Mouse (Mus musculus): ENCODE measurements around the gene Gm3250.
"Not testable (repeated sequence)": the region's sequence is repeated elsewhere in the genome, so short reads cannot be mapped to it uniquely, and the experiment has no call there.

Gene Gm3250

DNA sequence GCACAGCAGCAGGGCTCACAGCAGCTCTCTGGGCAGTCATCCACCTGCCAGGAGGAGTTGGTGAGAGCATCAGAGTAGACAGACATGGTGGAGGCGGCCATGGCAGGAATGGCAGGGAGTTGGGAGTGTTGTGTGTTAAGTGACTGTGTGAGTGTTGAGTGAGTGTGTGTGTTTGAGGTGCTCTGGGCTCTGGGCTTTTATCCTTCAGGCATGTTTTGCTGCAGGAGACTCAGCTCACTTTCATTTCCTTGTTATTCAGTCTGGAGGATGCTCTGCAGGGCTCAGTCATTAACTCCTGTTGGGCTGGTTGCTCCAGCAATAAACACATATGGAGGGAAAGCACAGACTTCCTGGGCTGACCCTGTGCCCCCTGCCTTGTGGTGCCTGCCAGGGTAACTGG is at the start of gene Gm3250:
Gene Gm3250, minus strand, starts transcription at position 101 of the 400 bp plus-strand sequence.
- DNase-seq (ENCODE audit: low spot score in 2 of 2): not testable (repeated sequence)

DNA sequence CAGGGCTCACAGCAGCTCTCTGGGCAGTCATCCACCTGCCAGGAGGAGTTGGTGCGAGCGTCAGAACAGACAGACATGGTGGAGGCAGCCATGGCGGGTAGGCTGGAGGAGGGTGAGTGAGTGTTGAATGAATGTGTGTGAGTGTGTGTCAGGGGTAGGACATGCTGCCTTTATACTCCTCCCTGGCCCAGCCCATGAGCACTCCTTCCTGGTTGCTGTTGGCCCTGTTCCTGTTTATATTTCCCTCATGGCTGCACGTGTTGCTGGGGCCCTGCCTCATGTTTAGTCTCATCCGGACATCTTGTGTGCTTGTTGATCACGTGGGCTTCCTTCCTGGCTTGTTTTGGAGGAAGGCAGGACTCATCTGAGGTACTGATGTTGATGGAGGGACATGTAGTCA is 44.6 kb upstream of the Gm3250 start, which contains the start of gene Krtap10-4:
Gene Krtap10-4, minus strand, starts transcription at position 145 of the 400 bp plus-strand sequence.
- DNase-seq (ENCODE audit: low spot score in 2 of 2): no peak

DNA sequence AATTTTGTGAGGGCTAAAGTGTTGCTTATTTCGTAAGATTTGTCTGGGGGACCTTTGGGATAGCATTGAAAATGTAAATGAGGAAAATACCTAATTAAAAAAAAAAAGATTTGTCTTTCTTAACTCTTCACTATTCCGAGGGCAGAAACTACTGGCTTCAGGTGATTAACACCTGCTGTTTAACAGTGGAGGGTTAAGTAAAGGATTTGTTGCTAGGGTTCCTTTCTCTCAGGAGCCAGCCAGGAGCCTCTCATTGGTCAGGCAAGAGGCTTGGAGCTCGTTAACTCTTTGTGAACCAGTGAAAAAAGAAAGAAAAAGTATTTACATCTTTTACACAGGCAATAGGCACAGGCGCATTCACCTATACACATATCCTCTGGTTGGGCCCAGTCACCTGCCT is 36.9 kb upstream of the Gm3250 start:
- DNase-seq (ENCODE audit: low spot score in 2 of 2): no peak

DNA sequence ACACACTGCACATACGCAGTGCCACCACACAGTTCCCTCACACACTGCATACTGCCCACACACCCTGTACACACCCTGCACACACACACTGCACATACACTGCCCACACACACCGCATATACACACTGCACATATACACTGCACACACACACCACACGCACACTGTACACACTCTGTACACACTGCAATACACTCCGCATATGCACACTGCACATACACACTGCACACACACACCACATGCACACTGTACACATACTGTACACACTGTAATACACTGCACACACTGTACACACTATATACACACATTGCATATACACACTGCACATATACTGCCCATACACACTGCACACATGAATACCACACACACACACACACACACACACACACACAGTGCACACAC is 36.2 kb upstream of the Gm3250 start:
- no peak for DNase-seq (ENCODE audit: low spot score in 2 of 2)

DNA sequence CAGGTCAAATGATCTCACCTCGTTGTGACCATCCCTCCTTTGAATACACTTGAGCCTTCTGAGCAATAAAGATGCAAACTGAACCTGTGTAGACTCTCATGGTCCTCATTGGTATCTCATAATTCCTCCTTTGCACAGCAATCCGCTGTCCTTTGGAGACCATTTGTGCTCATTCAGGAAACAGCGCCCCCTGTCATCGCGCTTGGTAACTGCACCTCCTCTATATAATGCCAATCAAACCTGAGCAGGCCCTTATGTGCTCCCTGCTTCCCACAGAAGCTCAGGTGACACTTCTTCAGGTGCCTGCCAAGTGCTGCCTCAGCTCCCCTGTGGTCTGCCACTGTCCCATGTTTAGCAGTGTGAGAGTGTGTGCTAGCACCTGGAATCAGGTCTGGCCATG is 33.2 kb upstream of the Gm3250 start:
- no peak for DNase-seq (ENCODE audit: low spot score in 2 of 2)

DNA sequence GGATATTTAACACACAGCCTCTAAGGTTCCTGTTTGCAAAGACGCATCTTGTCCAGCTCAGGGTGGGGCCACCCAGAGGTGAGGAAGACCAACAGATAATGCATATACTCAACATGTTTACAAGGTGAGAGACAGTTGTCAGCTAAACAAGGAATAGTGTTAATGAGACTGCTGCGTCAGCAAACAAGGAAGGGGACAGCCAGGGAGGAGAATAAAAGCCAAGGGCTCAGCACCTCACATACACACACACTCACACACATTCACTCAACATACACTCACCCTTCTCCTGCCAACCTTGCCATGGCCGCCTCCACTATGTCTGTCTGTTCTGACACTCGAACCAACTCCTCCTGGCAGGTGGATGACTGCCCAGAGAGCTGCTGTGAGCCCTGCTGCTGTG is 32.0 kb upstream of the Gm3250 start, which contains the start of gene Gm2696:
Gene Gm2696, plus strand, starts transcription at position 301 of the 400 bp plus-strand sequence.
- DNase-seq (ENCODE audit: low spot score in 2 of 2): no peak

DNA sequence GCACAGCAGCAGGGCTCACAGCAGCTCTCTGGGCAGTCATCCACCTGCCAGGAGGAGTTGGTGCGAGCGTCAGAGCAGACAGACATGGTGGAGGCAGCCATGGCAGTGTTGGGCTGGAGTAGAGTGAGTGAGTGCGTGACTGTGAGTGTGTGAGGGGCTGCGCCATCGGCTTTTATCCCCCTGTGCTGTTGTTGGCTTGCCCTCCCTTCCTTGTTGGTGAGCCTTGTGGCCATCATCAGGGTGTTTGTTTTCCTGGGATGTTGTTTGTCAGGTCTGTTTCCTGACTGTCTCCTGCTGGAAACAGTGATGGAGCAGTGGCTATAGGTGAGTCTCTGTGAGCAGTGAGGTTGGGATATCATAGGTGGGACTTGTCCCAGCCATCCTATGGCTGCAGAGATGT is 29.4 kb upstream of the Gm3250 start, which contains the start of gene Gm9507:
Gene Gm9507, minus strand, starts transcription at position 101 of the 400 bp plus-strand sequence.
- DNase-seq (ENCODE audit: low spot score in 2 of 2): no peak

DNA sequence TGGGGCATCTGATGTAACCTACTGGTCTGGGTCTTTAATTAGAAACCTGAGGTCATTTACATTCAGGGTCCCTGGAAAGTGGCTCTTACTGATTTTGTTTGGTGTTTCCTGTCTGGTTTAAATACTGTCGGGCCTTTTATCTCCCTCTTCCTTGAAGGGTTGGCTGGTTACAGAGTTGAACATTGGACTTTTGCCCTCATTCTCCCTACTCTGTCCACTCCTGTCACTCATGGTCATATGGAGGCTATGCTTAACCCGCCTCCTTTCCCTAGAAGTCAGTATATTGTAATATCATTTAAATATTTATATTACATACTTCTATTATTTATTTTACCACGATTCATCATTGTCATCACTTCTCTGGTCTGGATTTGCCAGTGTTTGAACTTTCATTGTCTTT is 21.8 kb upstream of the Gm3250 start:
- no peak for DNase-seq (ENCODE audit: low spot score in 2 of 2)

DNA sequence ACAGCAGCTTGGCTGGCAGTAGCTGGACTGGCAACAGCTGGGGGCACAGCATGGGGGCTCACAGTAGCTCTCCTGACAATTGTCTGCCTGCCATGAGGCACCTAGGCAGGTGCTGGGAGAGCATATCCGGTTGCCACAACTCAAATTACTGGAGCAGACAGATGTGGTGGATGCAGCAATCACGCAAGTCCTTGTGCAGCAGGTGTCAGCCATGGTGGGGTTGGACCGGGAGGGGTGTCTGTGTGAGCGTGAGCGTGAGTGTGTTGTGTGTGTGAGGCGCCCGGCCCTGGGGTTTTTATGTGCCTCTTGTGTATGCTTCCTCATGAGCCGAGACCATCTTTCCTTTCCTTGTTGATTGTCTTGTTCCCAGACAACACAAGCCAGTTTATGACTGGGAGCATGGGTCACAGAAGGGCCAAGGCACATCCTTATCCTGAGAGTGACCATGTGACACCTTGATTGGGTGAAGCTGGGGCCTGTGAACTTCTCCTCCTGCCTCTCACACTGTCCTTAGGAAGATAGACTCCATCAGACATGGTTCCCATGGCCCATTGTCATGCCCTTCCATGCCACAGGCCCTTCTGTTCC is 16.7 kb upstream of the Gm3250 start, which contains the start of gene Gm19668:
Gene Gm19668, minus strand, starts transcription at position 213 of the 588 bp plus-strand sequence.
- DNase-seq (ENCODE audit: low spot score in 2 of 2): no peak

DNA sequence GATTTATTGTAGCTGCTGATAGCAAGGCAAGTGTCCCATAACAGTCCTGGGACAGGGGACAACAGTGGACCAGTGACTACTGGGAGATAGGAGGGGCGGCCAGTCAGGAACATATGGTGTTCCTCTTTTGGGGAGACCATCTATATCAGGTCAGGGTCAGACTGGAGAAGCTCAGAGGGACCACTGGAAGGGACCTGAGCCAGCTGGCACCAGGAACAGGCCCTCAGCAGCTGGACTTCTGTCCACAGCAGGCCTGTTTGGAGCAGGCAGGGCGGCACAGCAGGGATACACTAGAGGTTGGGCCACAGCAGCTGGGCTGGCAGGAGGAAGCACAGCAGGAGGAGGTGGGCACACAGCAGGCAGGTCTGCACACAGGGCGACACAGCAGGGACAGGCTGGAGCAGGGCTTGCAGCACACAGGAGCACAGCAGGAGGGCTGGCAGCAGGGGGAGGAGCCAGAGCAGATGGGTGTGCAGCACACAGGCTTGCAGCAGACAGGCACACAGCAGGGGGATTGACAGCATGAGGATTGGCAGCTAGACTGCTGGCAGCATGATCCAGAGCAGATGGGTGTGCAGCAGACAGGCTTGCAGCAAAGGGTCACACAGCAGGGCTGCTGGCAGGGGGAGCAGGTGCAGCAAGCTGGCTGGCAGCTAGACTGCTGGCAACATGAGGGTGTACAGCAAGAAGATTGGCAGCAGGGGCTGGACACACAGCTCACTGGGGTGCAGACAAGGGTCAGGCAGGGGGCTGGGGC is 16.0 kb upstream of the Gm3250 start:
- not testable (repeated sequence) for DNase-seq (ENCODE audit: low spot score in 2 of 2)

DNA sequence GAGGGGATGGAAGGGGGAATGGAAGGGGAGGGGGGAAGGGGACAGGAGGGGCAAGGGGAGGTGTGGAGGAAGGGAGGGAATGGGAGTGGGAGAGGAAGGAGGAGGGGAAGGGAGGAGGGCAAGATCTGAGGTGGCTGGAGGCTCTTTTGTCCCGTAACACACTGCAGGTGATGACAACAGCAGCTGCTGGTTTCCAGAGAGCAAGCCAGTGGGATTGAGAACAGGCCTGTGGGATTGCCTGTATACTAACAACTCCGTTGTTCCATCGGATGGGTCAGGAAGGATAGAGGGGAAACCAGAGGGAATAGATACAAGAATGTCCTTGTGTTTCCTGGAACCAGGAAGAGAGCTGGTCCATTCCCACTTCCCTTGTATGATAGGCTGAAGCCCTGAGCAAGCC is 15.3 kb upstream of the Gm3250 start:
- no peak for DNase-seq (ENCODE audit: low spot score in 2 of 2)

DNA sequence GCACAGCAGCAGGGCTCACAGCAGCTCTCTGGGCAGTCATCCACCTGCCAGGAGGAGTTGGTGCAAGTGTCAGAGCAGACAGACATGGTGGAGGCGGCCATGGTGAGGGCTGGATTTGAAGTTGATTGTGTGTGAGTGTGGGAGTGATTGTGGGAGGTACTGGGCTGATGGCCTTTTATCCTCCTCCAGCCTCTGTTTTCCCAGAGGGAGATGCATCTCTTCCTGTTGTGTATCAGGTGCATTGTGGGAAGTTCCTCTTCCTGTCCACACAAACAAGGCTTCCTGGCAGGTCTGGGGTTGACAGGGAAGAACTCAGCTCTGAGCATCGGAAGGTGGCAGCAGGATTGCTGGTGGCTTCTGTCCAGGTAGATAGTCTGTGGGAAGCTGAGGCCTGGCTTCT is 12.6 kb upstream of the Gm3250 start, which contains the start of gene Gm9639:
Gene Gm9639, minus strand, starts transcription at position 101 of the 400 bp plus-strand sequence.
- DNase-seq (ENCODE audit: low spot score in 2 of 2): no peak

DNA sequence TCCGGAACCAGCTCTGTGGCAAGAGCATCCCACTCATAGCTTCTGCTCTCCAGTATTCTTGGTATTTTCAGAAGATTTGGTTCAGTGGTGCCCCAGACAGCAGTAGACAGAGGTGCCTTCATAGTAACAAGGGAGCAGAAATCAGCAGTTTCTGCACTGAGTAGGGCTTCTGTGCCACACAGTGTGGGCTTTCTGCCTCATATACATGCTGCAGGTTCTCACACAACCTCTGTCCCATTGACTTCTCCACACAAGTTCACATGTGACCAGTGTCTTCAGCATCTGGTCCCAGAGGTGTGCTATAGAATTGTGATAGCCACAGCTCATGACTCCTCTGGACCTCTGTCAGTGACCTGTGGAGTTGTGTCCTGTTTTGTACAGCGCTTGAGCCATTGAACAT is 6.3 kb upstream of the Gm3250 start:
- no peak for DNase-seq (ENCODE audit: low spot score in 2 of 2)

DNA sequence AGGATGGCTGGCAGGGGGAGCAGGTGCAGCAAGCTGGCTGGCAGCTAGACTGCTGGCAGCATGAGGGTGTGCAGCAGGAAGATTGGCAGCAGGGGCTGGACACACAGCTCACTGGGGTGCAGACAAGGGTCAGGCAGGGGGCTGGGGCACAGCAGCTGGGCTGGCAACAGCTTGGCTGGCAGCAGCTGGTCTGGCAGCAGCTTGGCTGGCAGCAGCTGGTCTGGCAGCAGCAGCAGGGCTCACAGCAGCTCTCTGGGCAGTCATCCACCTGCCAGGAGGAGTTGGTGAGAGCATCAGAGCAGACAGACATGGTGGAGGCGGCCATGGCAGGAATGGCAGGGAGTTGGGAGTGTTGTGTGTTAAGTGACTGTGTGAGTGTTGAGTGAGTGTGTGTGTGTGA is 5.5 kb upstream of the Gm3250 start, which contains the start of gene Gm7137:
Gene Gm7137, minus strand, starts transcription at position 325 of the 400 bp plus-strand sequence.
- DNase-seq (ENCODE audit: low spot score in 2 of 2): not testable (repeated sequence)

DNA sequence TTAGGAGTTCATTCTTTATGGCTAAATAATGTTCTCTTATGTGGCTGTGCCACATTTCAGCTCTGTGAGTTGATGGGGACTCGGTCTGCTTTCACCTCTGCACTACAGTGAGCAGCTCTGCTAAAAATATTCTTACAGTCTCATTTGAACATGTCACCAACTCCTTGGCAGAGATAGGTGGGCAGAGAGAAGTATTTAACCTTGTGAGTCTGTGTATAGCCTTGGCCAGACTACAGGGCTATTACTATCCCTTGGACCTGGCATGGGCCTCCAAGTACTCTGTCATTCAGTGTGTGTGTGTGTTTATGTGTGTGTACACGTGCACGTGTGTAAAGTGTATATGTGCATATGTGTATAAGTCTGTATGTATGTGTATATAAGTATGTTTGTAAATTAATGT is 1.1 kb upstream of the Gm3250 start:
- DNase-seq (ENCODE audit: low spot score in 2 of 2): not testable (repeated sequence)

DNA sequence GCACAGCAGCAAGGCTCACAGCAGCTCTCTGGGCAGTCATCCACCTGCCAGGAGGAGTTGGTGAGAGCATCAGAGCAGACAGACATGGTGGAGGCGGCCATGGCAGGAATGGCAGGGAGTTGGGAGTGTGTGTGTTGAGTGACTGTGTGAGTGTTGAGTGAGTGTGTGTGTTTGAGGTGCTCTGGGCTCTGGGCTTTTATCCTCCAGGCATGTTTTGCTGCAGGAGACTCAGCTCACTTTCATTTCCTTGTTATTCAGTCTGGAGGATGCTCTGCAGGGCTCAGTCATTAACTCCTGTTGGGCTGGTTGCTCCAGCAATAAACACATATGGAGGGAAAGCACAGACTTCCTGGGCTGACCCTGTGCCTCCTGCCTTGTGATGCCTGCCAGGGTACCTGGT is 5.5 kb downstream of the Gm3250 start, which contains the start of gene Gm7138:
Gene Gm7138, minus strand, starts transcription at position 101 of the 400 bp plus-strand sequence.
- DNase-seq (ENCODE audit: low spot score in 2 of 2): not testable (repeated sequence)

DNA sequence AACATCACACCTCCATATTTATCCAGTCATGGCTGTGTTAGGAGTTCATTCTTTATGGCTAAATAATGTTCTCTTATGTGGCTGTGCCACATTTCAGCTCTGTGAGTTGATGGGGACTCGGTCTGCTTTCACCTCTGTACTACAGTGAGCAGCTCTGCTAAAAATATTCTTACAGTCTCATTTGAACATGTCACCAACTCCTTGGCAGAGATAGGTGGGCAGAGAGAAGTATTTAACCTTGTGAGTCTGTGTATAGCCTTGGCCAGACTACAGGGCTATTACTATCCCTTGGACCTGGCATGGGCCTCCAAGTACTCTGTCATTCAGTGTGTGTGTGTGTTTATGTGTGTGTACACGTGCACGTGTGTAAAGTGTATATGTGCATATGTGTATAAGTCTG is 10.2 kb downstream of the Gm3250 start:
- DNase-seq (ENCODE audit: low spot score in 2 of 2): not testable (repeated sequence)

DNA sequence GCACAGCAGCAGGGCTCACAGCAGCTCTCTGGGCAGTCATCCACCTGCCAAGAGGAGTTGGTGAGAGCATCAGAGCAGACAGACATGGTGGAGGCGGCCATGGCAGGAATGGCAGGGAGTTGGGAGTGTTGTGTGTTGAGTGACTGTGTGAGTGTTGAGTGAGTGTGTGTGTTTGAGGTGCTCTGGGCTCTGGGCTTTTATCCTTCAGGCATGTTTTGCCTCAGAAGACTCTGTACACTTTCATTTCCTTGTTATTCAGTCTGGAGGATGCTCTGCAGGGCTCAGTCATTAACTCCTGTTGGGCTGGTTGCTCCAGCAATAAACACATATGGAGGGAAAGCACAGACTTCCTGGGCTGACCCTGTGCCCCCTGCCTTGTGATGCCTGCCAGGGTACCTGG is 11.1 kb downstream of the Gm3250 start, which contains the start of gene Gm3238:
Gene Gm3238, minus strand, starts transcription at position 101 of the 400 bp plus-strand sequence.
- not testable (repeated sequence) for DNase-seq (ENCODE audit: low spot score in 2 of 2)

DNA sequence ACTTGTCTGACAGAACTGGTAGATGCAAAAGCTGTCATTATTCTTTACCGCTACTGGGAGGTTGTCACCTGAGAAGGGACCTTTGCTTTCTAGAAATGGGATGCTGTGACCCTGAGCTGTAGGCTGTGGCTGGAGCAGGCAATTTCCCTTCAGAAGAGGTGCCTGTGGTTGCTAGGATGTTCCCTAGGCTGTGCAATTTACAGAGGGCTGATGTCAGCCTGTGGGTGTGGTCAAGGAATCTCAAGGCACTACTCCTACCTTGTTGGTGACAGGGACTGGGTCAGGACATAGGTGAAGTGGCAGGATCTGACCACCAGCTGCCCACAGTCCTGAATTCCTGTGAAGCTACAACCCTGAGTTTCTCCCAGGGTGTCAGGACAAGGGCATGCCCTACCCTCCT is 12.6 kb downstream of the Gm3250 start:
- no peak for DNase-seq (ENCODE audit: low spot score in 2 of 2)

DNA sequence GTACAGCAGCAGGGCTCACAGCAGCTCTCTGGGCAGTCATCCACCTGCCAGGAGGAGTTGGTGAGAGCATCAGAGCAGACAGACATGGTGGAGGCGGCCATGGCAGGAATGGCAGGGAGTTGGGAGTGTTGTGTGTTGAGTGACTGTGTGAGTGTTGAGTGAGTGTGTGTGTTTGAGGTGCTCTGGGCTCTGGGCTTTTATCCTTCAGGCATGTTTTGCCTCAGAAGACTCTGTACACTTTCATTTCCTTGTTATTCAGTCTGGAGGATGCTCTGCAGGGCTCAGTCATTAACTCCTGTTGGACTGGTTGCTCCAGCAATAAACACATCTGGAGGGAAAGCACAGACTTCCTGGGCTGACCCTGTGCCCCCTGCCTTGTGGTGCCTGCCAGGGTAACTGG is 22.8 kb downstream of the Gm3250 start, which contains the start of gene Gm3233:
Gene Gm3233, minus strand, starts transcription at position 101 of the 400 bp plus-strand sequence.
- DNase-seq (ENCODE audit: low spot score in 2 of 2): not testable (repeated sequence)

DNA sequence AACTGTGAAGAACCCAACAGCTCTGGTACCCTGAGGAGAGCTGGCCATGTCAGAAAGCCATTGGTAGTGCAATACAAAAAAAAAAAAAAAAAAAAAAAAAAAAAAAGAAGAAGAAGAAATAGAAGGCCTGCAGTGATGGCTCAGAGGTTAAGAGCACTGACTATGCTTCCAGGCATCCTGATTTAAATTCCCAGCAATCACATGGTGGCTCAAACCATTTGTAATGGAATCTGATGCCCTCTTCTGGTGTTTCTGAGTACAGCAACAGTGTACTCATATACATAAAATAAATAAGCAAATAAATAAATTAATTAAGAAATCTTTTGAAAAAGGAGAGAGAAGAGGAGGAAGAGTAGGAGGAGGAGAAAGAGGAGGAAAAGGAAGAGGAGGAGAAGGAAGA is 28.9 kb downstream of the Gm3250 start:
- no peak for DNase-seq (ENCODE audit: low spot score in 2 of 2)

DNA sequence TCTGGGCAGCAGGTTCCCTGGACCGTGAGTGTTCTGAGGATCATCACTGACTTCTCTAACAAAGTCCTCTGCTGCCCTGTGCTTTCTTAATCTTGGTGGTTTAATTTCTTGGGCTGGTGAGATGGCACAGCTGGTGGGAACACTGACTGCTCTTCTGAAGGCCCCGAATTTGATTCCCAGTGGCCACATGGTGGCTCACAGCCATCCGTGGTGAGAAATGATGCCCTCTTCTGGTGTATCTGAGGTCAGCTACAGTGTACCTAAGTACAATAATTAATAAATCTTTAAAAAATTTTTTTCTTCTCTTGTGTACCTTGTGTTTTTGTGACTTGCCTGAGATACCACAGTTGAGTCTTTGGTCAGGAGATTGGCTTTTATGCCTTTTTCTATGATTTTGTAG is 30.0 kb downstream of the Gm3250 start:
- DNase-seq (ENCODE audit: low spot score in 2 of 2): not testable (repeated sequence)

Data from frontal cortex, postnatal 25 days (tissue).